Mouse (Mus musculus) limb, embryonic 13.5 days (tissue): Measurements from ENCODE around the gene Pkd2l1. TPM values are rescaled to one million over a fixed set of nuclear protein-coding genes. Genes with fewer than 3 reads are reported as not detected.

ENCODE experiments used
- polyA plus RNA-seq: library from polyadenylated mRNA; unstranded; fragments of >200 nt; fragmentation: Nextera tagmentation; extraction: Ambion mirVana; gene quantifications from 2 replicates; pipeline ENCODE4 v1.2.1, GENCODE M21; 2015

Pkd2l1 gene
- polyA plus RNA-seq, 1 experiment from 2014 or later, result not detected

Other genes starting within 250 kb of the Pkd2l1 start
- 0.15 and 0.46 TPM in 2 replicates for gene Cpn1, start 205.9 kb downstream of the Pkd2l1 start, polyA plus RNA-seq
- 0.14 and 0.15 TPM in 2 replicates for gene Cyp2c23, start 163.2 kb downstream of the Pkd2l1 start, polyA plus RNA-seq
- 34.2 and 34.8 TPM in 2 replicates for gene Erlin1, start 122.7 kb downstream of the Pkd2l1 start, polyA plus RNA-seq
- 42.5 and 46.8 TPM in 2 replicates for gene Chuk, start 85.0 kb downstream of the Pkd2l1 start, polyA plus RNA-seq
- gene Cwf19l1, start 56.6 kb downstream of the Pkd2l1 start, polyA plus RNA-seq, result 32.5 and 33.9 TPM in 2 replicates
- 96.2 and 96.4 TPM in 2 replicates for gene Bloc1s2, start 46.0 kb downstream of the Pkd2l1 start, polyA plus RNA-seq
- gene Scd3, start 10.8 kb upstream of the Pkd2l1 start, polyA plus RNA-seq, result not detected in 2 replicates
- 197 and 219 TPM in 2 replicates for gene Scd2, start 101.2 kb upstream of the Pkd2l1 start, polyA plus RNA-seq
- gene Scd4, start 140.7 kb upstream of the Pkd2l1 start, polyA plus RNA-seq, result 0.13 and 0.14 TPM in 2 replicates
- 8.0 and 8.4 TPM in 2 replicates for gene Scd1, start 215.4 kb upstream of the Pkd2l1 start, polyA plus RNA-seq